Mouse (Mus musculus): ENCODE measurements at regions not wholly inside any gene's neighbourhood (a gene's known extent, or its start where the extent isn't known, plus 50 kb on each side); places are given as distances from the start of the nearest gene placed in this dataset.

GRCm38 (mm10) chr14:76341226-76341625 lies 73.5 kb upstream of the Tsc22d1 start:
- Histone ChIP-seq H3K9me3 (replicated peaks) (no peaks in the 10 kb centered on the region), H3K4me3 (replicated peaks) (no peak overlapping the region), H3K9ac (no peak overlapping the region), H3K36me3 (no peaks in the 10 kb centered on the region), H3K27ac (no peak overlapping the region), H3K27me3 (no peaks in the 10 kb centered on the region), H3K4me1 (replicated peaks) (no peaks in the 10 kb centered on the region), H3K4me2 (no peak overlapping the region)
- 75% methylated on average over 10 of the region's 10 CpGs for WGBS (ENCODE audit: insufficient replicate concordance)
- ATAC-seq (ENCODE audit: low read depth) (no peak), DNase-seq (no peak)

- Histone ChIP-seq H3K36me3 (no peaks in the 10 kb centered on the region), H3K27ac (no peak overlapping the region), H3K4me1 (replicated peaks) (no peaks in the 10 kb centered on the region), H3K27me3 (no peaks in the 10 kb centered on the region), H3K9me3 (replicated peaks) (no peaks in the 10 kb centered on the region), H3K9ac (no peak overlapping the region), H3K4me3 (replicated peaks) (no peak overlapping the region), H3K4me2 (no peak overlapping the region)
- no peak for DNase-seq
- no peak for ATAC-seq (ENCODE audit: low read depth)
- 54% methylated on average over 9 of the region's 9 CpGs for WGBS (ENCODE audit: insufficient replicate concordance)
These were observed 62.9 kb upstream of the Tsc22d1 start for GRCm38 (mm10) chr14:76351856-76352255.

- no peak overlapping the region for H3K4me3 ChIP-seq (replicated peaks)
- no peak overlapping the region for H3K9ac ChIP-seq
- no peak overlapping the region for H3K27ac ChIP-seq
- H3K4me1 ChIP-seq (replicated peaks): no peaks in the 10 kb centered on the region
- DNase-seq (no peak), ATAC-seq (ENCODE audit: low read depth) (no peak)
- 53% methylated on average over 2 of the region's 2 CpGs for WGBS (ENCODE audit: insufficient replicate concordance)
- no peak overlapping the region for H3K4me2 ChIP-seq
- H3K36me3 ChIP-seq: no peaks in the 10 kb centered on the region
- H3K9me3 ChIP-seq (replicated peaks): no peaks in the 10 kb centered on the region
- no peaks in the 10 kb centered on the region for H3K27me3 ChIP-seq
These were observed 58.6 kb upstream of the Tsc22d1 start for GRCm38 (mm10) chr14:76356161-76356560.

GRCm38 (mm10) chr14:76359837-76360410 lies 54.8 kb upstream of the Tsc22d1 start:
- DNase-seq (no peak), ATAC-seq (ENCODE audit: low read depth) (no peak)
- Histone ChIP-seq H3K27me3 (no peaks in the 10 kb centered on the region), H3K9ac (no peak overlapping the region), H3K4me1 (replicated peaks) (no peaks in the 10 kb centered on the region), H3K4me3 (replicated peaks) (no peak overlapping the region), H3K9me3 (replicated peaks) (no peaks in the 10 kb centered on the region), H3K4me2 (no peak overlapping the region), H3K27ac (no peak overlapping the region), H3K36me3 (no peaks in the 10 kb centered on the region)
- WGBS (ENCODE audit: insufficient replicate concordance): 74% methylated on average over 11 of the region's 11 CpGs

GRCm38 (mm10) chr14:76364034-76364433 lies 50.7 kb upstream of the Tsc22d1 start:
- no peak for DNase-seq
- Histone ChIP-seq H3K4me1 (replicated peaks) (no peaks in the 10 kb centered on the region), H3K27ac (no peak overlapping the region), H3K9ac (no peak overlapping the region), H3K36me3 (no peaks in the 10 kb centered on the region), H3K27me3 (no peaks in the 10 kb centered on the region), H3K9me3 (replicated peaks) (no peaks in the 10 kb centered on the region), H3K4me3 (replicated peaks) (no peak overlapping the region), H3K4me2 (no peak overlapping the region)
- 84% methylated on average over 4 of the region's 4 CpGs for WGBS (ENCODE audit: insufficient replicate concordance)
- no peak for ATAC-seq (ENCODE audit: low read depth)
